Mouse (Mus musculus) heart, embryonic 10.5 days (tissue): ENCODE measurements at regions not wholly inside any gene's neighbourhood (a gene's known extent, or its start where the extent isn't known, plus 50 kb on each side); places are given as distances from the start of the nearest gene placed in this dataset.
"Not testable (repeated sequence)": the region's sequence is repeated elsewhere in the genome, so short reads cannot be mapped to it uniquely, and the experiment has no call there.

Experiments used
- DNase-seq: peaks from one replicate; pipeline ENCODE4 v3.0.0-alpha.2; 2017; ENCODE audit warnings: low spot score
- H3K27ac ChIP-seq: fragments of 300-500 bp; sonication (generic); 2 replicates; pipeline ENCODE4 v1.5.1; 2016; ENCODE audit warnings: mild to moderate bottlenecking
- H3K27me3 ChIP-seq: fragments of 300-500 bp; sonication (generic); 2 replicates; pipeline ENCODE4 v1.6.1; 2016; ENCODE audit warnings: mild to moderate bottlenecking; ENCODE audit not compliant: poor library complexity, insufficient read depth, severe bottlenecking
- H3K36me3 ChIP-seq: fragments of 300-500 bp; sonication (generic); 2 replicates; pipeline ENCODE4 v1.6.1; 2016; ENCODE audit warnings: mild to moderate bottlenecking, moderate library complexity
- H3K4me1 ChIP-seq: fragments of 300-500 bp; sonication (generic); 2 replicates; pipeline ENCODE4 v1.6.1; 2016; ENCODE audit warnings: mild to moderate bottlenecking
- H3K4me3 ChIP-seq: fragments of 300-500 bp; sonication (generic); 2 replicates; pipeline ENCODE4 v1.5.1; 2016; ENCODE audit warnings: mild to moderate bottlenecking, moderate library complexity
- H3K9me3 ChIP-seq: fragments of 300-500 bp; sonication (generic); 2 replicates; pipeline ENCODE4 v1.6.1; 2016; ENCODE audit warnings: mild to moderate bottlenecking, moderate library complexity
- WGBS: fragments of 180-500 bp; shearing (Covaris S2); methylation state at CpG from one replicate; pipeline ENCODE4 v1.1.7; 2016; 5-methylcytosine and 5-hydroxymethylcytosine counted together

DNA sequence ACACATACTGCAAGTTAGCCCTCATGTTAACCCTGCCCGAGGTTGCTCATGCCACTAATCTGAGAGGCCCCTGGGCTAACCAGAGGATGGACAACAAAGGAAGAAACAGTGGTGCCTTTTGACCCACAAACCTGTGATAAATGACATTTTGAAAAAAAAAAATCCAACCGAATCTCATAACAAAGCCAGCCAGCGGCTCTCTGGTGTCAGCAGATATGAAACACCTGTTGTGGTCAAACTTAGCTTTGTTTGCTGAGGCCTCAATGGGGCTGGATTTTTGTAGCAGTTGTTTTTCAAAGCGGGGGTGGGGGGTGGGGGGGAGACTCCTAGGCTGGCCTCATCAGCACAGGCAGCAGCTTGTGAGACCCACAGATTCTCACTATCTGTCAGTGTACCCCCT lies 133.0 kb downstream of the Katnal1 start:
- Histone ChIP-seq H3K4me3 (no peak overlapping the region), H3K36me3 (no peaks in the 10 kb centered on the region), H3K27me3 (peaks cover 4% of the 10 kb centered on the region; the same call in 1 of the 2 replicates), H3K27ac (no peak overlapping the region), H3K9me3 (no peaks in the 10 kb centered on the region), H3K4me1 (peaks cover 22% of the 10 kb centered on the region)
- no peak for DNase-seq
- WGBS, result 44% methylated on average over 4 of the region's 4 CpGs

- Histone ChIP-seq H3K27ac (no peak overlapping the region), H3K27me3 (peaks cover 4% of the 10 kb centered on the region; the same call in 1 of the 2 replicates), H3K4me1 (peaks cover 22% of the 10 kb centered on the region), H3K4me3 (0 out of 2 replicates have a peak overlapping the region, but pooled peaks have one; percentile 24), H3K36me3 (no peaks in the 10 kb centered on the region), H3K9me3 (no peaks in the 10 kb centered on the region)
- DNase-seq, result no peak
- WGBS, result 24% methylated on average over 11 of the region's 15 CpGs
Observed at GRCm38 (mm10) chr5:148794465-148794864, 134.7 kb downstream of the Katnal1 start.

GRCm38 (mm10) chr5:148792736-148793440 lies 136.2 kb downstream of the Katnal1 start:
- peaks cover 10% of the 10 kb centered on the region for H3K4me1 ChIP-seq
- no peak overlapping the region for H3K27ac ChIP-seq
- peaks cover 11% of the 10 kb centered on the region; the same call in 1 of the 2 replicates for H3K27me3 ChIP-seq
- 14% methylated on average over 14 of the region's 14 CpGs for WGBS
- no peaks in the 10 kb centered on the region for H3K36me3 ChIP-seq
- no peak for DNase-seq
- H3K9me3 ChIP-seq, result no peaks in the 10 kb centered on the region
- H3K4me3 ChIP-seq, result no peak overlapping the region

- DNase-seq, result no peak
- H3K4me3 ChIP-seq, result no peak overlapping the region
- no peaks in the 10 kb centered on the region for H3K9me3 ChIP-seq
- H3K36me3 ChIP-seq, result no peaks in the 10 kb centered on the region
- peaks cover 10% of the 10 kb centered on the region; the same call in 1 of the 2 replicates for H3K4me1 ChIP-seq
- 74% methylated on average over 6 of the region's 6 CpGs for WGBS
- H3K27ac ChIP-seq, result no peak overlapping the region
- peaks cover 11% of the 10 kb centered on the region; the same call in 1 of the 2 replicates for H3K27me3 ChIP-seq
Observed at GRCm38 (mm10) chr5:148791651-148792050, 137.5 kb downstream of the Katnal1 start.

DNA sequence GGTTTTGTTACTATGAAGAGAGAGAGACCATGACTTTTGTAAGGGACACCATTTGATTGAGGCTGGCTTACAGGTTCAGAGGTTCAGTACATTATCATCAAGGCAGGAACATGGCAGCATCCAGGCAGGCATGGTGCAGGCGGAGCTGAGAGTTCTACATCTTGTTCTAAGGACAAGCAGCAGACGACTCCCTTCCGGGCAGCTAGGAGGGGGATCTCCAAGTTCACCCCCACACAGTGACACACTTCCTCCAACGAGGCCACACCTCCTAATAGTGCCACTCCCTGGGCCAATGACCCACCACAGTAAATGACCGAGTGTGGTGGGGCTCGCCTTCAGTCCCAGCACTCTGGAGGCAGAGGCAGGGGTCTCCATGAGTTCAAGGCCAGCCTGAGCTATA lies 138.8 kb downstream of the Katnal1 start:
- H3K4me1 ChIP-seq, H3K9me3 ChIP-seq: not testable (repeated sequence)
- 66% methylated on average over 6 of the region's 6 CpGs for WGBS

DNA sequence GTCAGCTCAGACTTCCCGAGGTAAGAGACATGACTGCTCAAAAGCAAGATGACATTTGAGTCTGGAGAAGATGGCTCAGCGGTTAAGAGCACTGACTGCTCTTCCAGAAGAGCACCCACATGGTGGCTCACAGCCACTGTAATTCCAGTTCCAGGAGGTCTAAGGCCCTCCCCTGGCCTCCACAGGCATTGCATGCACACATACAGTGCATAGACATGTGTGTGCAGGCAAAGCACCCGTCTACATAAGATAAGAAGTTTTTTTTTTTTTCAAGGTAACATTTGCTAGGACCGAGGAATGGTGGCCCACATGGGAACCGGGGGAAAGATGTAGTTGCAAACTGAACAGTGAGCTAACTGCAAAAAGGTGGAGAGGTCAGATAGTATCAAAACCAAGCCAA lies 139.3 kb downstream of the Katnal1 start:
- WGBS, result 78% methylated on average over 5 of the region's 5 CpGs
- H3K27ac ChIP-seq, result no peak overlapping the region
- DNase-seq, result no peak
- H3K36me3 ChIP-seq, result no peaks in the 10 kb centered on the region
- H3K27me3 ChIP-seq, result peaks cover 11% of the 10 kb centered on the region; the same call in 1 of the 2 replicates
- H3K4me3 ChIP-seq, result no peak overlapping the region
- no peaks in the 10 kb centered on the region for H3K9me3 ChIP-seq
- H3K4me1 ChIP-seq, result peaks cover 8% of the 10 kb centered on the region; the same call in 1 of the 2 replicates

More for the DNA sequence above, 138.8 kb downstream of the Katnal1 start:
- H3K36me3 ChIP-seq, DNase-seq, H3K4me3 ChIP-seq, H3K27ac ChIP-seq: not testable (repeated sequence)
- H3K27me3 ChIP-seq, result peaks cover 11% of the 10 kb centered on the region; the same call in 1 of the 2 replicates

DNA sequence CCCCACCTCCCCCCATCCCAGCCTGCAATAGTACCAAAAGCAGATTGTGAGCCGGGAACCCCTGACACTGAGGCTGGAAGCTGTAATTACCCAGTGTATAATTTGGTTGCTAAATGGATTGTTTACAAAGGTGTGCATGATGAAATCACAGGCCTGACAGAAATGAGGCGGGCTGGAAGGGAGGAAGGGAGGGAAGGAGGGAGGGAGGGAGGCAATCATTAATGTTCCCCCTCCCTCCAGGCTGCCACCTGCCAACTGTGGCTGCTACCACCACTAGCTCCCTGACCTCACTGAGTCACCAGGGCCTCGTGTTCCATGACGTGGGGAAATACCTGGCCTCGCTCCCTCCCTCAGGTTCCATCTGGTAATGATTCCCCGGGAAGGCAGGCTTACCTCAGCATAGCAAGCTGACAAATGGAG lies 140.0 kb downstream of the Katnal1 start:
- Histone ChIP-seq H3K4me3 (no peak overlapping the region), H3K9me3 (no peaks in the 10 kb centered on the region), H3K27ac (no peak overlapping the region), H3K4me1 (0 out of 2 replicates have a peak, but pooled peaks cover 3% of the 10 kb centered on the region), H3K27me3 (peaks cover 11% of the 10 kb centered on the region; the same call in 1 of the 2 replicates), H3K36me3 (no peaks in the 10 kb centered on the region)
- no peak for DNase-seq
- WGBS, result 57% methylated on average over 6 of the region's 6 CpGs

GRCm38 (mm10) chr5:148788690-148789089 lies 140.4 kb downstream of the Katnal1 start:
- H3K9me3 ChIP-seq, result no peaks in the 10 kb centered on the region
- H3K4me1 ChIP-seq, result 0 out of 2 replicates have a peak, but pooled peaks cover 3% of the 10 kb centered on the region
- WGBS, result 87% methylated on average over 8 of the region's 8 CpGs
- H3K27ac ChIP-seq, result no peak overlapping the region
- no peak for DNase-seq
- H3K4me3 ChIP-seq, result no peak overlapping the region
- peaks cover 11% of the 10 kb centered on the region; the same call in 1 of the 2 replicates for H3K27me3 ChIP-seq
- H3K36me3 ChIP-seq, result no peaks in the 10 kb centered on the region

DNA sequence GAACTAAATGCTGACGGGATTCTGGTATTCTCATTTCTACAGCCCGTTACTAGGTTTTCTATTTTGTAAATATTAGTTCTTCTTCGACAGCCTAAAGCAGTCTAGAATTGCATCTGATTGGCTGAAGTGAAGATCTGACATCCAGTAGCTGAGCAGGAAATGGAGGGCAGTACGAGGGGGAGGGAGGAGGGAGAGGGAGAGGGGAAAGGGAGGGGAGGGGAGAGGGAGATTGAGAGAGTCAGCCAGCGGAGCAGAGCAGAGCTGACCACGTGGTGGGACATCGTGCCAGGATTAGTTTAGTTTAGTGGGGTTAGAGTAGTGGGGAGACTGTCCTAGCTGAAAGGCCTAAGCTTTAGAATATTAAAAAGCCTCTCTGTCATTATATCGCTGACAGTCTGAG lies 141.8 kb downstream of the Katnal1 start:
- Histone ChIP-seq H3K4me3 (no peak overlapping the region), H3K36me3 (no peaks in the 10 kb centered on the region), H3K4me1 (0 out of 2 replicates have a peak, but pooled peaks cover 3% of the 10 kb centered on the region), H3K27me3 (peaks cover 11% of the 10 kb centered on the region; the same call in 1 of the 2 replicates), H3K9me3 (no peaks in the 10 kb centered on the region), H3K27ac (no peak overlapping the region)
- DNase-seq, result no peak
- 42% methylated on average over 8 of the region's 8 CpGs for WGBS

GRCm38 (mm10) chr5:148781076-148781475 lies 148.0 kb downstream of the Katnal1 start:
- not testable (repeated sequence) for H3K27me3 ChIP-seq, H3K4me3 ChIP-seq, H3K9me3 ChIP-seq, H3K36me3 ChIP-seq
- peaks cover 16% of the 10 kb centered on the region for H3K4me1 ChIP-seq
- peak overlapping the region; percentile 10; the same call in 1 of the 2 replicates for H3K27ac ChIP-seq
- 47% methylated on average over 6 of the region's 6 CpGs for WGBS
- DNase-seq, result peak; percentile 78

- Histone ChIP-seq H3K27me3 (no peaks in the 10 kb centered on the region), H3K4me1 (peaks cover 24% of the 10 kb centered on the region), H3K27ac (no peak overlapping the region), H3K36me3 (no peaks in the 10 kb centered on the region), H3K9me3 (no peaks in the 10 kb centered on the region), H3K4me3 (no peak overlapping the region)
- no peak for DNase-seq
- WGBS, result 80% methylated on average over 20 of the region's 20 CpGs
Observed at GRCm38 (mm10) chr5:148776796-148777659, 152.1 kb downstream of the Katnal1 start.

DNA sequence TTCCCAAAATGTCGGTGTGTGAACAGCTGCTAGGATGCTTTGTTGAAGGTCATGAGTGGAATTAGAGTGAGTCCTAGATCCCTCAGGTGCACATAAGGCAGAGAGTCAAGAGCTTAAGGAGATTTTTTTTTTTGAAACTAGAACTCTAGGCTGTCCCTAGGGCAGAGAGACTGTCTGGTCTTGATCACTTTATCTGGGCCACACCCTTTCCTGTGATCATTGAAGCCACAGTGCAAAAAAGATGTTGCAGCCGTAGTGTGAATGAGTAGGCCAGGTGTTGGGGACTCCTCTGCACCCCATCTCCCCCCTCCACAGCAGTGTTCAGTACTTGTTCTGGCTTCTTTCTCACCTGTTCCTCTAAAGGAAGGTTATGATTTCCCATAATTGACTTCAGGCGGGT lies 153.9 kb downstream of the Katnal1 start:
- Histone ChIP-seq H3K27me3 (no peaks in the 10 kb centered on the region), H3K4me3 (no peak overlapping the region), H3K4me1 (peaks cover 18% of the 10 kb centered on the region), H3K36me3 (no peaks in the 10 kb centered on the region), H3K27ac (no peak overlapping the region), H3K9me3 (no peaks in the 10 kb centered on the region)
- DNase-seq, result no peak
- WGBS, result 81% methylated on average over 3 of the region's 3 CpGs

- Histone ChIP-seq H3K9me3 (no peaks in the 10 kb centered on the region), H3K27me3 (no peaks in the 10 kb centered on the region), H3K27ac (no peak overlapping the region), H3K36me3 (no peaks in the 10 kb centered on the region), H3K4me1 (peaks cover 14% of the 10 kb centered on the region), H3K4me3 (no peak overlapping the region)
- WGBS, result 58% methylated on average over 3 of the region's 3 CpGs
- no peak for DNase-seq
Observed at GRCm38 (mm10) chr5:148774446-148774845, 154.7 kb downstream of the Katnal1 start.
